Mouse (Mus musculus) retina, adult 2 months (tissue): ENCODE measurements at regions not wholly inside any gene's neighbourhood (a gene's known extent, or its start where the extent isn't known, plus 50 kb on each side); places are given as distances from the start of the nearest gene placed in this dataset.

Experiments used
- DNase-seq: peaks from one replicate; pipeline ENCODE4 v3.0.0-alpha.2; 2012; ENCODE audit warnings: low read depth, low spot score

DNA sequence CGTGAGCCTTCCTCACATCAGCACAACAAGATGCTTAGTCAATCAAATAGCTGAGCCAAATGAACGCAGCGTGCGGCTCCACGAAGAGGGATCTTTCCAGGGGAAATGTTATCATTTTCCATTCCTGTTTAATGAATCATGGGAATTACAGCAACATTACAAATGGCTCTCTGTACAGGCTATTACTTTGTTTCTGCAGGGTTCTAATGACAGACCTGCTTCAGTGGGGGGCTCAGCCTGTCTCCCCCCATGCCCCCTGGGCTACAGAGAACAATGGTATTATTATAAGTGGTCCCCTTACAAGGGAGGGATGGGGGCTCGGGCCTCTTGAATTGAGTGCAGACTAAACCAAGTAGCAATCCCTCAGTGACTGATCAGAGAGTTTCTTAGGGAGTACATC is 144.3 kb upstream of the Csf3r start:
- no peak for DNase-seq

DNA sequence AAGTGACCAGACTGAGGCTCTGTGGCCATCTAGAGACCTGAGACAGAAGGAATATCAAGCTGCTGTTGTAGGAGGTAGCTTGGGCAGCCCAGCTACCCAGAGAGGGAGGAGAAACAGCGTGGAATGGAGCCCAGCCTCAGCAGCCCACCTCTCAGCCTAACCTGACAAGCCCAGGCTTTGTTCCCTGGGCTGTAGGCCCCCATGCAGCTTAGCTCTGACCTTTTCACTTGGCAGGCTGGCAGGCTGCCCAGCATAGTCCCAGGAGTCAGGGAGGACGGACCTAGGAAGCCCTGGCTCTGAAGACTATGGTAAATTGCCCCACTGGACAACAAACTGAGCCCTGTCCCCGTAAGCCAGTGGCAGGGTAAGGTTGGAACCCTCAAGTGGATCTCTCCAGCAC is 141.8 kb upstream of the Csf3r start:
- no peak for DNase-seq

DNA sequence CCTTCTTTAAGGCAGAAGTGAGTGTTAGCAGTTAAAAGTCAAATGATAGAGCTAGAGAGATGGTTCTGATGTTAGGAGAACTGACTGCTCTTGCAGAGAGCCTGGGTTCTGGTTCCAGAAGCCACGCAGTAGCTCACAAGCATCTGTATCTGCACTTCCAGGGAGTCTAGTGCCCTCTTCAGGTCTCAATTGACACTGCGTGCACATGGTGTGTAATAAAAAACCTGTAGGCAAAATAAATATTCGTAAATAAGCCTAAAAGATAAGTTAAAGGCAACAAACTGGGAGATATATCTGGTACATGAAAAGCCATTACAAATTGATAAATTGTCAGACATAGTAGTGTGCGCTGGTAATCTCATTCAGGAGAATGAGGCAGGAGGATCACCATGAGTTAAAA is 133.8 kb upstream of the Csf3r start:
- no peak for DNase-seq

DNA sequence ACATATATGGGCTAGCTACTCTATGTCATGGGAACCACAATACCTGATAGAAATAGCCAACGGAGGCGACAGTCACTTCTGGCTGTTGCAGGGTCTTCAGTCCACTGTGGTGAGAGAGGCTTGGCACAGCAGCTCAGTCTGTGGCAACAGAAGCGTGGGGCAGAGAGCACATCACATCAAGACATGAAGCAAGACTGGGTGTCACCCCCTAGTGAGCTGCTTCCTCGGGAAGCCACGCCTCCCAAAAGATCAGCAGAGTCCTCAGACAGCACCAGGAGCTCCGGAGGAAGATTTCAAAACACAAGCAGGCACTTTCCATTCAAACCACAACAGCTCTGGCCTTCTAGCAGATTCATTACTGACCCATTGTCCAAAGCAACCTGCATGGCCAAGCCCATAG is 131.2 kb upstream of the Csf3r start:
- no peak for DNase-seq

DNA sequence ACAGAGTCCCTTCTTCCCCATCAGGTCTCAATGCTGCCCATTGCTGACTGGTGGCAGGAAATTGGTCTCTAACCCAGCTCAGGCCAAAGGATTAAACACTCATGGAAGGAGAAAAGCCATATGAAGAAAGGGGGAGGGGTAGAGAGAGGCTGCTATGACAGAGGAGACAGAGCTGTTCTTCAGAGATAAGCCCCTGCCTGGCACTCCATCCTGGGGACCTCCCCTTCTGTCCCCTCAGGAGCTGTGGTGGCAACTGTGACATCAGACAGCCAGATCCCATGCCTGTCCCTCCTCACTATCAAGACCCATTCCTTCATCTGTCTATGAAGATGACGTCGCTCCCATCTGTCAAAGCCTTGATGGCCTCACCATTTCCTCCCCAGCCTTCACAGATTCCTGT is 126.6 kb upstream of the Csf3r start:
- no peak for DNase-seq

DNA sequence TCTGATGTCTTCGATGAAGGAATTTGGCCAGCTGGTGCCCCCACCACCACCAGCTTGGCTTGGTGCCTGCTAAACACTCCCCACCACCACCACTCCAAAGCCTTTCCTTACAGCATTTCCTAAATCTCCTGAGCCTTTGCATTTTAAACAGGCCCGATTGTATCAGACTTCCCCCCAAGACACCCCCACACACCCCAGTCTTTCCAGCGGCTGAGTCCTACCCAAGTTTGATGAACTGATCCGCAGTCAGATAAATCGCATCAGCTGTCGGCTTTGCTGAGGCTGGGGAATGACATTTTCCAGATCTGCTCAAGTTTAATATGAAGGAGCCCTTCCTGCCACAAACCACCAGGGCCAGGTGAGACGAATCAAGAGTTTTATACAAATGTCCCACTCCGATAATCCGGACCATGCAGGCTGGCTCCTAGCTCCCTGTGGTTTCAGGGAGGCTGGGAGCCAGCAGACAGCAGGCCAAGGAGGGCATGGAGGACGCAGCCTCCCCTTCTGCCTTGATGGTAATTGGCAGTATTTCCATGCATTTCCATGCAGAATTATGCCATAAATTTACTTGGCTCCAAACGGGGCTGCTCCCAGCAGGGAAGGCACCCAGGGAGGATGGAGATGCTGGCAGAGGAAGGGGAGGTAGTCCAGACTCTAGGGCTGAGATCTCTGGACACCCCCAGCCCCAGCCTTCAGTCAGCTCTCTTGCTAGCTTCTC is 125.6 kb upstream of the Csf3r start:
- no peak for DNase-seq

DNA sequence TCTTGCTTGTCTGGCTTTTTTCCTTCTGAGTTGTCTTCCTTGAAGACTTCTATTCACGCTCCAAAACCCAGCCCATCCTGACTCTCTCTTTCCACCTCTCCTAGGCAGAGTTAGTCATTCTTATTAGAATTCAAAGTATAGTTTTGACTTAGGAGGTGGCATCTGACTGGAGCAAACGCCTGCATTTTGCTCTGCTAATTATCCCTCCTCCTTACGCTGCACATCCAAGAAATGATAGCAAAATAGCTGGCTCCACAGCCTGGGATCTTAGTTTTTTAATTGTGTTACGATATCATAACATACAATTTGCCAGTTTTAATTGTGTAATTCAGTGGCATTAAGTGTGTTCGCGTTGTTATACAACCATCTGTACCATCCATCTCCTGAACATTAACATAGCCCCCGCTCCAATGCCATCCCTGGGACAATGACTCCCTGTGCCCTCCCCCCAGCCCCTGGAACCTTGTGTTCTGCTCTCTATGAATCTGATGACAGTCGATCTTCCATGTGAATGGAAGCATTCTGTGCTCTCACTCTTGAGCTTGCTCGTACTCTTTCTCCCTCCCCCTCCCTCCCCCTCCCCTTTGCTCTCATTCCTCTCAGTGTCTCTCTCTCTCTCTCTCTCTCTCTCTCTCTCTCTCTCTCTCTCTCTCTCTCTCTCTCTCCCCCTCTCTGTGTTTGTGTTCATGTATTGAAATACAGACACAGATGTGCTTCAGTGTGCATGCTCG is 122.6 kb upstream of the Csf3r start:
- DNase-seq, result no peak

DNA sequence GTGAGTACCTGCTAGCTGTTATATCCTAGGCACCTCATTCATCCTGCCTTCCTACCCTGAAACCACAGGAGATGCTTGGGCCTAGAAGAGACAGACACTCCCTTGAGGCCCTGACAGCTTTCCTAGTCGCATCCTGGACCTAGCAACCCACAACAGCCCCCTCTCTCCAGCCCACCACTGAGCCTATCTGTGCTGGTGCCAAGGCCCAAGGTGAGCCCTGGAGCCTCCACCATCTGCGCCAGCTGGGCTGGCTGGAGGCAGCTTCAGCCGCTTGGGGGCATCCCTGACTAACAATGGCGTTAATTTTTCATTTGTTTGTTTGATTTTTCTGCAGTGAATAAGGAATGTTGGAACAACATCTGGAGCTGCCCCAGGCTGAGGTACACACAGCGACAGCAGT is 118.1 kb upstream of the Csf3r start:
- DNase-seq, result no peak

DNA sequence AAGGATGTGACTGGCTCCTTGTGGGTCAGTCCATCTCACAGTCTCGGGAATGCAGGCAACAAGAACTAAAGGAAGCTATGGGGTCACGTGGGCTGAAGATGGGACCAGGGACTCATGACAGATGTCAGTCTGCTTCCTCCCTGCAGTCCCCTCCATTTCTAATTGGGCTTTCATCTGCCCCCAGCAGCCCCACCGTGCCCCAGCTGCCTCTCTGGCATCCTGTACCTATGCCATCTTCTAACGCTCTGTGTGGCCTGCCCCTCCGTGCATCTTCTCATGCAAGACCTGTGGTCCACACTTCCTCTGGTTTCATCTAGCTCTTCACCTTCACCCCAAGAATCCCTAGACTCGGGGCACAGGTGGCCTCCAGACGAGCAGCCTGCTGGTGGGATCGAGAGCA is 115.4 kb upstream of the Csf3r start:
- no peak for DNase-seq

DNA sequence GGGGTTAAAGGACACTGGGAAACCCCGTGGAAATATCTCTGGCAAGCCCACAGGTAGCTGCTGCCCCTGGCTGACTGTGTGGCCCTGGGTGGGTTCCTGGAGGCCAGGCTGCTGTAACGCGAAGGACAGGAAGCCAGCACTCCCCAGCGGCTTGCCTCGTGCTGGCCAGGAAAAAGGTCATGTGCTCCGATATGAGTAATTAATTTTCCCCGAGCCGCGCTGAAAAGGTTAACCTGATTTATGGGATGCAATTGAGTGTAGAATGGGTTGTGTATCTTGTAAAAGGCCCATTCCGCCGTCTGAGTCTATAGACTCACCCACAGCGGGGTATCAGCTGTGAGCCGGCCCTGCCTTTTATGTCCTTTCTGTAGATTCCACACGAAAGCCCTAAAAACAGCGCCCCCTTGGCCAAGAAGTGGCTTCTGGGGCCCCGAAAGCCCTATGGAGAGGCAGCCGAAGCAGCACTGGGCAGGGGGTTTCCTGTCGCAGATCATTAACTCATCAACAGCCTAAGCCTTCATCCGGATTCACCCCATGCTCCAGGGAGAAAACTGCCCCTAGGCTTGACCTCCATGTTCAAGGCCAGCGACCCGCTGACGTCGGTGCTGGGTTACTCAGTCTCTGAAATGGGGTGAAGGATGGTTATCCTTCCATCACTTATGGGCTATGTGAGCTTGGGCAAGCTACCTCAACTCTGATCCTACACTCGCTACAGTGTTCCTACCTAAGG is 112.6 kb upstream of the Csf3r start:
- no peak for DNase-seq

DNA sequence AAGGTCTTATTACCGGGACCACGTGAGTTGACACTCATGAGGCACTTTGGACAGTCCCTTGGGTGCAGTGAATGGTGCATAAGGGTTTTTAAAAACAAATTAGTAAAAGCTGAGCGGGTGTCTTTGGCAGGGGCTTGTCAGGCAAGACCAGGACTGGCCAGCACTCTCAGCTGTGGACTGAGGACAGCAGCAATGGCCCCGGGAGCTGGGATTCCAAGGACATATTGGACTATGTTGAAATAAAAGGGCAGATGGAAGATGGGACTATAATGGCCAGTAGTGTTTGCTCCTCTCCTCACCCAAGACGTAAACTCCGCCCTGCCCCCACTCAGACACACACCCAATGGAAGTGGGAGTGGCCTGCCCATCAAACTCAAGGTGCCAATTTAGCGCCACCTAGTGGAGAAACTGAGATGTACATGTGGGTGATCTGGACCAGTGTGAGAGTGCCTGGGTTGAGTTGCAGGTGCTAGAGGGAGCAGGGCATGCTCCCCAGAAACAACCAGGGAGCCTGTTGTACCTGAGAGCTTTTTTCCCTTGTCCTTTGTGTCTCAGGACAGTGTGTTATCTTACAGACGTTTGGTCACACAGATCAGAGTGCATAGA is 111.8 kb upstream of the Csf3r start:
- DNase-seq, result peak; percentile 13

DNA sequence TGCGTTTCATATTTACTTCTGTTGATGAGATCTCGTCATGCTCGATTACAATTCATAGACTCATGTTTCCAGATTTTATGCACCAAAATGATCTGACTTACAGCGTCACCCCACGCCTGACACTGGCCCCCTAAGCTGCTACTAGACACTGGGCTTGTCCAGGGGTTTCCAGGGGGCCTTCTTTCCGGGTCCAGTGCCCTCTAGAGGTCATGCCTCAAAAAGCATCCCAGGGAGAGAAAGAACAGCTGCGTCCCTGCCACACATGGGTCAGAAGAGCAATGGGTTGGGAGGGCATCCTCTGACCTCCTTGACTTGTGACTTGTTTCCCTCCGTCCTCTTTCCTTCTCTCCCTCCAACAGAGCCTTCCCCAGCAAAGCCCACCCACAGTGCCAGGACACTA is 109.2 kb upstream of the Csf3r start:
- DNase-seq, result no peak

DNA sequence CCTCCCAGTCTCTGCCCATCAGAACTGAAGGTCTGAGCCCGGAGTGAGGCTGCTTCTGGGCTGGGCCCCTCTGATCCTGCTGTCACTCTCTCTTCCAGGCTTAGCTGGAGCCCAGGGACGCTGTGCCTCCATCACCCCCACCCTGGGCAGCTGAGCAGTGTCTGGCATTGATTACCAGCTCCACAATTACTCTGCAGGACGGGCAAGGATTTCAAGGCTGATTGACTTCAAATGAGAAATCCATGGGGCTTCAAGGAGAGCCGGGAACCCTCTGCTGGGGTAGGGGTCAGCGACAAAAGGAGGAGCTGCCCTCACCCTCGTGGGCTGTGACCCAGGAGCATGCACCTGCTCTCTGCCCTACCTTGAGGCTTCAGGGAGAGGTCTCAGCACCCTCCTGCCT is 107.1 kb upstream of the Csf3r start:
- DNase-seq, result no peak

DNA sequence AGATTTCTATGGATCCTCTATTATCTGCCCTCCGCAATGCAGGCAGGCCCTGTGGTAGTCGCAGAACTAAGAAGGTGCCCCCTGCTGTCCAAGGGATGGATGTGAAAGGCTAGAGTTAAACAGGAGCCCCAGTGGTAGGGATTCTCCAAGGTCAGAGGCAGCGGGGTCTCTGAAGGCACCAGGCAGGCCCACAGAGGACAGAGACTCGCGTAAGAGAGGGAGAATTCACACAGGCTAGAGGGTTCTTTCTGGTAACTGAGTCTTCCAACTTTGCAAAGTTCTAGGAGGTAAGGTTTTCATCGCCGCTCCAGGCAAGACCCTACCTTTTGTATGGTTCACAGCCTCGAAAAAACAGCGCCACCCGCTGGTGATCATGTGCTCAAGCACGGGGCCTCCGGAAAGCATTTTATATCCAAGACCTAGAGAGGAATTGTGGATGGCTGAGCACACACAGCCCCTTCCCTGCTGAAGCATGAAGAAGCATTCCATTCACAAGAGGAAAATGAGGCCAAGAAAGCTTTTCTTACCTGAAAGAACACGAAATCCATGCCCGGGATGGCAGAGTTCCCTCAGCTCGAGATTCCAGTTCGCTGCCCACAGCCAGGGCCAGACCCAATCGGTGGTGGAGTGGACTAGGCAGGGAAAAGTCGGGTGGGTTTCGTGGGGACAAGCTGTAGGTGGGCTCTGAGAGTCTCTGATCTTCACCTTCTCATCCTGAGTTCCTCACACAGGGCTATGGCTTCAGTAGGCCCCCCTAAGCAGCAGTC is 102.6 kb upstream of the Csf3r start:
- DNase-seq, result no peak

DNA sequence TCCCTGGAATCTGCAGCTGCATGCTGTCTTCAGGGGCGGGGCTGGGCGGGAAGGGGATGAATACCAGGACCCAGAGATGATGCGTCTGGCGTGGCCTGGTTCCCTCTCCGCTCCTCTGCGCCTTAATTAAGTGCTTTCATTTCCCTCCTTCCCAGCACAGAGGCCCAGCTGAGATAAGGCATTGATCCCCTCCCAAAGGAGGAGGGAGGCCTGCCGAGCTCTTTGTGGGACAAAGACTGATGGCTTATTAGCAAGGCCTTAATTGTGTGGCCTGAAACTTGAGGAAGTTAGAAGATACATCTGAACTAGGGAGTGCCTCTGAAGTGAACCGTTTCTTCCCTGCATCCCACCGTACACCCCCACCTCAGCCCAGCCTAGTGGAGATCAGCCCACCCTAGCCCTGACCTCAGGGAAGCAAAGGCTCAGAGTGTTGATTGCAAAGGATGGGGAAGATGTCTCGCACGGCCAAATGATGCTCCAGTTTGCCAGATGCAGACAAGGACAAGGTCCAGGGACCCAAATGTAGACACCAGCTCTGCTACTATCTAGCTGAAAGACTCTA is 102.0 kb upstream of the Csf3r start:
- no peak for DNase-seq

DNA sequence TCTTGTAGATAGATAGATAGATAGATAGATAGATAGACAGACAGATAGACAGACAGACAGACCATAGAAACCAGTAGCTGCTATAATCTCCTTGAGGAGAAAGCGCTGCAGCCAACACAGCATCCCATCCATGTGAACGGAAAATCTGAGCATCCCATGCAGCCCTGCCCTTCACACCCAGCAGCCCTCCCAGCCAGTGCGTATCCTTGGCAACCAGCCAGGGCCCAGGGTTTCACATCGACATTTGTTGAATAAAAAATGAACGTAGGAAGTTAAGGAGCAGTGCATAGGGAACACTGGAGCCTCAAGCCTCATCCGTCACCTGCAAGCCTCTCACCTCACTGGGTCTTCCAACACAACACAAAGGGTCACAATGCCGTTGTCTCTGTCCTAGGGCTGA is 101.1 kb upstream of the Csf3r start:
- no peak for DNase-seq

DNA sequence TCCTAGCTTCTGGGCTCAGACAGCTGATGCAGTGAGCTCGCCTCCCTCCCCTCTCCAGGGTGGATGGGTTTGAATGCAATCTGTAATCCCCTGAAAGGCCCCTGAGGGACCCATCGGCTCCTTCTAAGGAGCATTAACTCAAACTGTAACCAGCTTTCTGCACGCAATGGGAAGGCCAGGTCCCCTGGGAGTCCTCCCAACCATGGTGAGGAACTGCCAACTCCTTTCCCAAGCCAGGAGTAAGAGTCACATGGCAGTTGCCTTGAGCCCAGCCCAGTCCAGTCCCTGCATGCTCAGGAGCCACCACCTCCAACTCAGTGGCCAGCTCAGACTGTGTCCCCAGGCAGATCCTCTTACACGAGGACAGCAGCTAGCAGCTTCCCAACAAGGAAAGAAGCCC is 96.2 kb upstream of the Csf3r start:
- DNase-seq, result no peak

DNA sequence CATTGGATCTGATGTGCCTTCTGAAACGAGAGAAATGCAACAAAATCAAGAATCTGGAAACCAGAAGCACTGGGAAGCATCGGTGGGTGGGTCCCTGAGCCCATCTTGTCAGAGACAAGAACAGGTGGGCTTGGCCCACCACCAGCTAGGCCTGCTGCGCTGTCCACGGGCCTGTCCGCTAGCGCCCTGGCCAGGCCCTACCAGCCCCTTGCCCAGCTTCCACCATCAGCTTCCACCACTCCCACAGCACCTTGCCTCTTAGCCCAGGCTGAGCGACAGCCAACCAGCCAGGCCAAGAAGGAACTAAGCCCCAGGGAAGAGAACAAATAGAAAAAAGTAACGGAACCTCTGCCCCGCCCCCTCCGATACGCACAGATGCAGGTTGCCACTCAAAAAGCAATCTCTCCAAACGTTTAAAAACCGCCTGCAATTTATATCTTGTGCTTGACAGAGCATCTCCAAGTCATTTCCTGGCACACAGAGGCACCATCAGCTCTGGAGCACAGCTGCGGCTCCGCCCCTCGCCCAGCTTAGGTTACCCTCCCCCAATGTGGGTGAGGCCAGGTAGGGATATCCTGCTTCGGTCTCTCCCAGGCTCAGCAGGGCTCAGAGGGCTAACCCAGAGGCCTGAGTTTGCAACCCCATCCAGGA is 95.1 kb upstream of the Csf3r start:
- no peak for DNase-seq

DNA sequence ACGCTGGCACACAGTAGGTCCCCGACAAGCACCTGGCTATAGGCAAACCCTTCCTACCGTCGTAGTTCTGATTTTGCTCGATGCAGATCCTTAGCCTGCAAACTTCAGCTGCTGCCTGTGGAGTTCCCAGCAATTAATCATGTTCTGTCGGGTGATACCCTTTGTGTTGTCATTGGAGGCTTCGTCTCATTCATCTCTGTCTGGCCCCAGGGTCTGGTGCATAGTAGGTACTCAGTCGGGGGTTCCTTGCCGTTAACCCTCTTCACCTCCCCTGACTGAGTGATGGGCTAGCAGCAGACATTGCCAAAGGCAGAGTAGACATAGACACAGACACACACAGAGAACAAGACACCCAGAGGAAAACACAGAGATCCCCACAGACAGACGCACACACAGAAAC is 93.6 kb upstream of the Csf3r start:
- DNase-seq, result no peak

DNA sequence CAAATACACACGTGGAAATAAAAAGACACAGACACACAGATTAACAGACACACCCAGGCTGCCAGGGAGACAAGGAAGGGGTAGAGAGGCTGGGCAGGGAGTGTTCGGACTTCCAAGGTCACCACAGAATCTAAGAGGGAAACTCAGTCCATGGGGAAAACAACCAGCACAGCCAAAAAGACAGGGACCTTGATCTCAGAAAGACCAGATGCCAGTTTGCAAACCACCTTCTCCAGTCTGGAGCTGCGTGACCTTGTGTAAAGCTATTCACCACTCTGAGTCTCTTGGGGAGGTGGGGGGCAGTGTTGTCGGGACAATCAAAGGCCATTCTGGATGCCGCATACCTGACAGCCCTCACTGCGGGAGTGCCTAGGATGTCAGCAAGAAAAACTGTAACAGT is 93.0 kb upstream of the Csf3r start:
- DNase-seq, result no peak
